ENCODE assay signal across 25 mouse cellular contexts in genomic region chr3:7683536-7683935, GRCm38 (mm10).
"Had no signal": no experiment of that assay in that cellular context is flagged by ENCODE, and none has a peak within 500 bp of the region (broad histone marks: within the 10 kb centered on the region; RNA-seq: fewer than 3 reads in every experiment).

No protein-coding gene starts in this region.

- H3K9me3 ChIP-seq: hindbrain, embryonic 13.5 days; hindbrain, embryonic 15.5 days; kidney, embryonic 15.5 days; limb, embryonic 13.5 days; limb, embryonic 15.5 days; liver, embryonic 12.5 days had no signal

- DNase-seq: gastrocnemius, postnatal 14 days; gastrocnemius, postnatal 36 days; heart, adult 11 months; heart, adult 2 months; heart, postnatal 10 days; heart, postnatal 36 days; kidney, adult 11 months; kidney, adult 2 months; kidney, adult 9 months; kidney, postnatal 14 days; kidney, postnatal 36 days; layer of hippocampus, adult 9-11 months; layer of hippocampus, postnatal 36 days; left cerebral cortex, postnatal 4 days had no signal

- H3K4me2 ChIP-seq: heart, embryonic 11.5 days; hindbrain, embryonic 13.5 days; hindbrain, embryonic 15.5 days; kidney, embryonic 15.5 days; limb, embryonic 13.5 days; limb, embryonic 15.5 days; liver, embryonic 12.5 days had no signal

- H3K4me3 ChIP-seq: heart, adult 2 months; hindbrain, embryonic 13.5 days; hindbrain, embryonic 15.5 days; kidney, embryonic 15.5 days; limb, embryonic 13.5 days; limb, embryonic 15.5 days; liver, embryonic 12.5 days had no signal

- H3K4me1 ChIP-seq: hindbrain, embryonic 13.5 days; hindbrain, embryonic 15.5 days; kidney, embryonic 15.5 days; limb, embryonic 13.5 days; limb, embryonic 15.5 days; liver, embryonic 12.5 days had no signal

- H3K36me3 ChIP-seq: hindbrain, embryonic 13.5 days; hindbrain, embryonic 15.5 days; kidney, embryonic 15.5 days; limb, embryonic 13.5 days; limb, embryonic 15.5 days; liver, embryonic 12.5 days had no signal

- H3K27ac ChIP-seq: heart, adult 2 months; hindbrain, embryonic 13.5 days; hindbrain, embryonic 15.5 days; hindbrain, postnatal 0 days; kidney, embryonic 15.5 days; kidney, postnatal 0 days; limb, embryonic 13.5 days; limb, embryonic 15.5 days; liver, embryonic 12.5 days; liver, embryonic 14.5 days had no signal

- H3K9ac ChIP-seq: hindbrain, embryonic 13.5 days; hindbrain, embryonic 15.5 days; kidney, embryonic 15.5 days; limb, embryonic 13.5 days; limb, embryonic 15.5 days; liver, embryonic 12.5 days; liver, embryonic 14.5 days had no signal

- H3K27me3 ChIP-seq: hindbrain, embryonic 13.5 days; hindbrain, embryonic 15.5 days; kidney, embryonic 15.5 days; limb, embryonic 13.5 days; limb, embryonic 15.5 days; liver, embryonic 12.5 days had no signal

- ATAC-seq: hindbrain, postnatal 0 days; intestine, embryonic 16.5 days; liver, embryonic 12.5 days had no signal
